Mouse (Mus musculus) spleen, adult 2 months (tissue): ENCODE data around the gene Asb6.

ENCODE experiments used
- CTCF ChIP-seq: fragments of 200-500 bp; IDR thresholded peaks from 2 replicates; pipeline ENCODE4 v1.5.1; 2011; ENCODE audit warnings: mild to moderate bottlenecking, inconsistent platforms; ENCODE audit not compliant: insufficient read depth, insufficient read length, insufficient replicate concordance; ENCODE audit errors: extremely low read depth
- POLR2A ChIP-seq: fragments of 200-500 bp; IDR thresholded peaks from 2 replicates; pipeline ENCODE4 v1.6.1; 2011; ENCODE audit warnings: low read depth, low read length, inconsistent platforms

- TF ChIP-seq CTCF (no peak), POLR2A (no peak)
Measured at GRCm38 (mm10) chr2:30848184-30848583, 18.1 kb upstream of the Asb6 start.
